Mouse (Mus musculus) stomach, postnatal 0 days (tissue): ENCODE data around the gene Abr. TPM values are rescaled to one million over a fixed set of nuclear protein-coding genes. Genes with fewer than 3 reads are reported as not detected.

Source experiments
- ATAC-seq: fragments of 200-750 bp; cut with Nextera tagmentation; 2 replicates; pipeline ENCODE4 v1.8.0; 2017; ENCODE audit not compliant: low FRiP score, low TSS enrichment
- DNase-seq: peaks from one replicate; pipeline ENCODE4 v3.0.0-alpha.2; 2016; ENCODE audit warnings: low spot score
- H3K27ac ChIP-seq: fragments of 300-500 bp; sonication (generic); replicated peaks from 2 replicates; pipeline ENCODE4 v1.5.1; 2014; ENCODE audit warnings: mild to moderate bottlenecking, control low read depth
- H3K27me3 ChIP-seq: fragments of 300-500 bp; sonication (generic); 2 replicates; pipeline ENCODE4 v1.6.1; 2014; ENCODE audit warnings: low read length; ENCODE audit not compliant: control insufficient read depth, insufficient read depth
- H3K36me3 ChIP-seq: fragments of 300-500 bp; sonication (generic); 2 replicates; pipeline ENCODE4 v1.6.1; 2014; ENCODE audit warnings: low read length, mixed read lengths; ENCODE audit not compliant: control insufficient read depth, insufficient read depth
- H3K4me1 ChIP-seq: fragments of 300-500 bp; sonication (generic); replicated peaks from 2 replicates; pipeline ENCODE4 v1.6.1; 2014; ENCODE audit warnings: antibody characterized with exemption; ENCODE audit not compliant: control insufficient read depth, insufficient read depth
- H3K4me2 ChIP-seq: fragments of 300-500 bp; sonication (generic); replicated peaks from 2 replicates; pipeline ENCODE4 v1.6.1; 2014; ENCODE audit warnings: low read depth, mild to moderate bottlenecking, control low read depth, moderate library complexity
- H3K4me3 ChIP-seq: fragments of 300-500 bp; sonication (generic); 2 replicates; pipeline ENCODE4 v1.5.1; 2014; ENCODE audit warnings: low read depth, low read length, control low read depth
- H3K9ac ChIP-seq: fragments of 300-500 bp; sonication (generic); 2 replicates; pipeline ENCODE4 v1.6.1; 2014; ENCODE audit warnings: mild to moderate bottlenecking, low read length, control low read depth, mixed read lengths
- H3K9me3 ChIP-seq: fragments of 300-500 bp; sonication (generic); 2 replicates; pipeline ENCODE4 v1.6.1; 2016; ENCODE audit warnings: low read length; ENCODE audit not compliant: control insufficient read depth
- CTCF ChIP-seq: IDR thresholded peaks from 2 replicates; pipeline ENCODE4 v1.5.1; 2016; ENCODE audit warnings: antibody characterized with exemption, low read depth, mild to moderate bottlenecking, moderate library complexity
- EP300 ChIP-seq: optimal IDR thresholded peaks from 2 replicates; pipeline ENCODE3; 2016; ENCODE audit warnings: antibody characterized with exemption
- WGBS: fragments of 180-500 bp; shearing (Covaris S2); extraction: QIAGEN DNeasy Blood & Tissue Kit; methylation state at CpG from one replicate; pipeline ENCODE4 v1.1.7; 2014; 5-methylcytosine and 5-hydroxymethylcytosine counted together
- polyA plus RNA-seq: library from polyadenylated mRNA; unstranded; fragments of >200 nt; fragmentation: Nextera tagmentation; extraction: Ambion mirVana; gene quantifications from 2 replicates; pipeline ENCODE4 v1.2.1, GENCODE M21; 2015

The Abr gene
- polyA plus RNA-seq, 1 experiment from 2014 or later: 19.3 TPM

- Histone ChIP-seq H3K4me3 (peak overlapping the region; percentile 55), H3K36me3 (no peaks in the 10 kb centered on the region), H3K9ac (no peak overlapping the region), H3K4me1 (peaks cover 3% of the 10 kb centered on the region; the same call in 1 of the 2 replicates), H3K9me3 (no peaks in the 10 kb centered on the region), H3K27me3 (no peaks in the 10 kb centered on the region), H3K4me2 (peak overlapping the region; percentile 97), H3K27ac (no peak overlapping the region)
- DNase-seq: no peak
- TF ChIP-seq EP300: no peak
- no peak for TF ChIP-seq CTCF
- ATAC-seq: no peak
- WGBS: 29% methylated on average over 10 of the region's 10 CpGs
Observed at GRCm38 (mm10) chr11:76570201-76570731, 51.8 kb downstream of the Abr start.

DNA sequence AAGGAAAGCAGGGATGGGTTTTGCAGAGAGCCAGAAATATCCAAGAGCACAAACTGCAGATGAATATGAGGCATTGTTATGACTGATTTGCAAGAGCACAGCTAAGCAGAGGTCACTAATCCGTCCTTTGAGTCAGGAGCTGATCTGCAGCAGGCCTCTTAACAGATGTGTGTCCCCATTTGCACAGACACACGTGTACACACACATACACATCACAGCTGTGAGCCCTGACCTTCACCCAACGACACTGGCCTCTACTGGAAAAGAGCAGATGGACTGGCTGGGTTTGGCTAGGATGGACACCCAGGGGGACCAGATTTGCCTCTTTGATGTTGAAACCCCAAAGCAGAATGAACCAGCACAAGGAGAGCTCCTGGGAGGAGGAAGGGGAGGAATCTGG is 52.7 kb downstream of the Abr start:
- Histone ChIP-seq H3K27me3 (no peaks in the 10 kb centered on the region), H3K27ac (no peak overlapping the region), H3K4me1 (peaks cover 3% of the 10 kb centered on the region; the same call in 1 of the 2 replicates), H3K36me3 (no peaks in the 10 kb centered on the region), H3K4me2 (no peak overlapping the region), H3K9ac (no peak overlapping the region), H3K4me3 (no peak overlapping the region), H3K9me3 (no peaks in the 10 kb centered on the region)
- DNase-seq: no peak
- no peak for ATAC-seq
- 59% methylated on average over 3 of the region's 3 CpGs for WGBS
- TF ChIP-seq CTCF (no peak), EP300 (no peak)

GRCm38 (mm10) chr11:76566081-76566480 is 56.0 kb downstream of the Abr start:
- no peaks in the 10 kb centered on the region for H3K36me3 ChIP-seq
- no peak overlapping the region for H3K4me3 ChIP-seq
- TF ChIP-seq EP300 (no peak), CTCF (no peak)
- no peak overlapping the region for H3K4me2 ChIP-seq
- H3K4me1 ChIP-seq: peaks cover 3% of the 10 kb centered on the region; the same call in 1 of the 2 replicates
- H3K9me3 ChIP-seq: no peaks in the 10 kb centered on the region
- H3K9ac ChIP-seq: no peak overlapping the region
- no peaks in the 10 kb centered on the region for H3K27me3 ChIP-seq
- ATAC-seq (no peak), DNase-seq (no peak)
- H3K27ac ChIP-seq: no peak overlapping the region
- 76% methylated on average over 3 of the region's 3 CpGs for WGBS

DNA sequence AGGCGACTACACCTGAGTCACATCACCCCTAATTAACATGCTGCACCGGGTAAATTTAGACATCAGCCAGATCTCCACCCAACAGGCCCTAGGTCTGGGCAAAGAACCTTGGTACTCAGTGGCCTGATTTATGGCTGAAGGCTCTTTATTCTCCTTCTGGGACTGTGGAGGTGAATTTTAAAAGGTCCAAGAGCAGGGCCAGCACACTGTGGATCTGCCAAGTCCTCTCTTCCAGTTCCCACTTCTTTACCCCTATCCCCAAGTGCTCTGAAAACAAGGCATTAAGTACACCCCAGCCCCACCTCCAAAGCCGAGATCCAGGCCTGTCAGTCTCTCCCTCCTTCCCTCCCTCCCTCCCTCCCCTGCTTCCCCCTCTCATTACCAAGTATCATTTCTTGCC is 59.5 kb downstream of the Abr start:
- 43% methylated on average over 3 of the region's 3 CpGs for WGBS
- TF ChIP-seq CTCF: no peak
- no peak for TF ChIP-seq EP300
- no peak overlapping the region for H3K27ac ChIP-seq
- DNase-seq (no peak), ATAC-seq (no peak)
- H3K9ac ChIP-seq: no peak overlapping the region
- H3K9me3 ChIP-seq: no peaks in the 10 kb centered on the region
- H3K36me3 ChIP-seq: no peaks in the 10 kb centered on the region
- H3K27me3 ChIP-seq: no peaks in the 10 kb centered on the region
- no peak overlapping the region for H3K4me3 ChIP-seq
- H3K4me2 ChIP-seq: no peak overlapping the region
- H3K4me1 ChIP-seq: no peaks in the 10 kb centered on the region

- ATAC-seq (no peak), DNase-seq (no peak)
- 64% methylated on average over 4 of the region's 4 CpGs for WGBS
- no peak overlapping the region for H3K4me3 ChIP-seq
- H3K9ac ChIP-seq: no peak overlapping the region
- H3K4me1 ChIP-seq: no peaks in the 10 kb centered on the region
- no peak overlapping the region for H3K27ac ChIP-seq
- no peaks in the 10 kb centered on the region for H3K36me3 ChIP-seq
- no peak overlapping the region for H3K4me2 ChIP-seq
- H3K9me3 ChIP-seq: no peaks in the 10 kb centered on the region
- TF ChIP-seq CTCF (no peak), EP300 (no peak)
- H3K27me3 ChIP-seq: no peaks in the 10 kb centered on the region
Observed at GRCm38 (mm10) chr11:76562165-76562564, 59.9 kb downstream of the Abr start.

GRCm38 (mm10) chr11:76557837-76558236 is 64.3 kb downstream of the Abr start:
- no peaks in the 10 kb centered on the region for H3K27me3 ChIP-seq
- no peaks in the 10 kb centered on the region for H3K4me1 ChIP-seq
- H3K4me2 ChIP-seq: no peak overlapping the region
- DNase-seq: no peak
- ATAC-seq: no peak
- TF ChIP-seq EP300 (no peak), CTCF (no peak)
- H3K36me3 ChIP-seq: no peaks in the 10 kb centered on the region
- H3K9me3 ChIP-seq: no peaks in the 10 kb centered on the region
- no peak overlapping the region for H3K9ac ChIP-seq
- no peak overlapping the region for H3K27ac ChIP-seq
- 89% methylated on average over 4 of the region's 4 CpGs for WGBS
- no peak overlapping the region for H3K4me3 ChIP-seq
